28 mouse cellular contexts compared by ENCODE assay signal in genomic region chr3:96483946-96484345, GRCm38 (mm10). TPM values are rescaled to one million over a fixed set of nuclear protein-coding genes. Genes with fewer than 3 reads are reported as not detected.
DNase-seq lines count a peak whose midpoint lies in the region; ATAC-seq lines count a peak whose summit lies in the region.
"Had no signal": no experiment of that assay in that cellular context is flagged by ENCODE, and none has a peak within 500 bp of the region (broad histone marks: within the 10 kb centered on the region; RNA-seq: fewer than 3 reads in every experiment).

No protein-coding gene starts in this region.

- H3K4me1 ChIP-seq in heart, embryonic 13.5 days, result peaks cover 18% of the 10 kb centered on the region
- H3K4me1 ChIP-seq in midbrain, embryonic 11.5 days (ENCODE audit: control insufficient read depth, insufficient read depth, low read length), result peaks cover 5% of the 10 kb centered on the region; the same call in 1 of the 2 replicates
- peaks cover 3% of the 10 kb centered on the region; the same call in 1 of the 2 replicates for H3K4me1 ChIP-seq in midbrain, embryonic 16.5 days (ENCODE audit: control insufficient read depth, insufficient read depth, low read length)

- H3K4me2 ChIP-seq in heart, embryonic 13.5 days, result no peak overlapping the region
- H3K4me2 ChIP-seq in midbrain, embryonic 11.5 days, result no peak overlapping the region
- no peak overlapping the region for H3K4me2 ChIP-seq in midbrain, embryonic 16.5 days (ENCODE audit: low read length)
- H3K4me2 ChIP-seq: embryonic facial prominence, embryonic 13.5 days; embryonic facial prominence, embryonic 15.5 days; forebrain, embryonic 12.5 days had no signal

- no peak overlapping the region for H3K4me3 ChIP-seq in heart, embryonic 13.5 days
- no peak overlapping the region for H3K4me3 ChIP-seq in midbrain, embryonic 11.5 days (ENCODE audit: low read depth, low read length)
- H3K4me3 ChIP-seq in midbrain, embryonic 16.5 days (ENCODE audit: low read depth, low read length), result no peak overlapping the region
- H3K4me3 ChIP-seq: embryonic facial prominence, embryonic 13.5 days; embryonic facial prominence, embryonic 15.5 days; erythroblast, embryonic 14.5 days; forebrain, embryonic 10.5 days; forebrain, embryonic 12.5 days had no signal

- H3K27me3 ChIP-seq in heart, embryonic 13.5 days (replicated peaks), result peaks cover 14% of the 10 kb centered on the region
- peaks cover 2% of the 10 kb centered on the region; the same call in 1 of the 2 replicates for H3K27me3 ChIP-seq in midbrain, embryonic 11.5 days (ENCODE audit: control insufficient read depth, insufficient read depth, low read length)
- H3K27me3 ChIP-seq in midbrain, embryonic 16.5 days (ENCODE audit: control insufficient read depth, insufficient read depth, low read depth, low read length), result no peaks in the 10 kb centered on the region; the same call in 1 of the 2 replicates

- WGBS in heart, embryonic 13.5 days, result 75% methylated on average over 2 of the region's 2 CpGs
- WGBS in midbrain, embryonic 11.5 days, result 95% methylated on average over 2 of the region's 2 CpGs
- 96% methylated on average over 2 of the region's 2 CpGs for WGBS in midbrain, embryonic 16.5 days

- no peaks in the 10 kb centered on the region for H3K9me3 ChIP-seq in heart, embryonic 13.5 days
- H3K9me3 ChIP-seq in midbrain, embryonic 11.5 days (ENCODE audit: control insufficient read depth, low read length), result no peaks in the 10 kb centered on the region
- no peaks in the 10 kb centered on the region for H3K9me3 ChIP-seq in midbrain, embryonic 16.5 days (replicated peaks; ENCODE audit: control insufficient read depth, low read length, poor library complexity, severe bottlenecking)
- H3K9me3 ChIP-seq: embryonic facial prominence, embryonic 13.5 days; embryonic facial prominence, embryonic 15.5 days; forebrain, embryonic 10.5 days; forebrain, embryonic 12.5 days had no signal

- no peaks in the 10 kb centered on the region for H3K36me3 ChIP-seq in heart, embryonic 13.5 days
- no peaks in the 10 kb centered on the region for H3K36me3 ChIP-seq in midbrain, embryonic 11.5 days (ENCODE audit: control insufficient read depth, insufficient read depth, low read length)
- no peaks in the 10 kb centered on the region for H3K36me3 ChIP-seq in midbrain, embryonic 16.5 days (ENCODE audit: control insufficient read depth, insufficient read depth, low read length)
- H3K36me3 ChIP-seq: embryonic facial prominence, embryonic 13.5 days; embryonic facial prominence, embryonic 15.5 days; forebrain, embryonic 10.5 days; forebrain, embryonic 12.5 days had no signal

- H3K9ac ChIP-seq in heart, embryonic 13.5 days, result peak overlapping the region; percentile 10; the same call in 1 of the 2 replicates
- no peak overlapping the region for H3K9ac ChIP-seq in midbrain, embryonic 11.5 days (ENCODE audit: low read length)
- no peak overlapping the region for H3K9ac ChIP-seq in midbrain, embryonic 16.5 days (ENCODE audit: low read depth, low read length)
- H3K9ac ChIP-seq: embryonic facial prominence, embryonic 13.5 days; embryonic facial prominence, embryonic 15.5 days; forebrain, embryonic 12.5 days had no signal

- ATAC-seq in heart, embryonic 13.5 days (ENCODE audit: extremely low read depth, insufficient number of reproducible peaks, low FRiP score, low TSS enrichment), result no peak
- no peak for ATAC-seq in midbrain, embryonic 11.5 days (ENCODE audit: low FRiP score)
- ATAC-seq in midbrain, embryonic 16.5 days, result no peak
- ATAC-seq: forebrain, embryonic 14.5 days; forebrain, embryonic 16.5 days had no signal

- no peak for DNase-seq in heart, adult 8-10 months (ENCODE audit: low spot score)
- peak; percentile 57 for DNase-seq in midbrain, embryonic 11.5 days (ENCODE audit: low spot score, missing footprints)
- DNase-seq: adrenal gland, adult 2 months; adrenal gland, postnatal 10 days; adrenal gland, postnatal 25 days; cerebellum, adult 11 months; cerebellum, adult 18-20 months; cerebellum, adult 8-10 months; cerebellum, adult 9-11 months; cerebellum, postnatal 14 days; cerebellum, postnatal 36 days; embryo, embryonic 11 days had no signal

- H3K27ac ChIP-seq in heart, embryonic 13.5 days (replicated peaks), result no peak overlapping the region
- no peak overlapping the region for H3K27ac ChIP-seq in midbrain, embryonic 11.5 days (ENCODE audit: low read depth, low read length)
- no peak overlapping the region for H3K27ac ChIP-seq in midbrain, embryonic 16.5 days (ENCODE audit: low read length)
- H3K27ac ChIP-seq: embryonic facial prominence, embryonic 13.5 days; embryonic facial prominence, embryonic 15.5 days; forebrain, embryonic 10.5 days; forebrain, embryonic 12.5 days had no signal

RNA-seq across cellular contexts. Expression of gene BC107364, which starts 31.8 kb away (rescaled TPM):
- polyA plus RNA-seq in heart, embryonic 13.5 days (2015; fragmentation: Nextera tagmentation; extraction: Ambion mirVana), result 0.68 and 0.78 TPM in 2 replicates
- total RNA-seq in heart, adult 8-10 months (2022), result not detected
- polyA plus RNA-seq in midbrain, embryonic 11.5 days (2014; fragmentation: Nextera tagmentation; extraction: Ambion mirVana), result not detected in 2 replicates
- polyA plus RNA-seq in midbrain, embryonic 16.5 days (2015; fragmentation: Nextera tagmentation; extraction: Ambion mirVana), result not detected in 2 replicates
- total RNA-seq: adrenal gland, adult 2 months; adrenal gland, postnatal 10 days; adrenal gland, postnatal 25 days; adrenal gland, postnatal 4 days; common myeloid progenitor, adult 5-6 weeks; ES-E14; MEL had no signal
- polyA plus RNA-seq: adrenal gland, adult 2 months; brain, embryonic 14.5 days; C2C12; embryonic facial prominence, embryonic 11.5 days; erythroblast, embryonic 14.5 days; forebrain, embryonic 10.5 days; forebrain, embryonic 12.5 days; forebrain, embryonic 14.5 days; forebrain, embryonic 16.5 days had no signal

RNA-seq across cellular contexts. Expression of gene Hfe2, which starts 41.0 kb away (rescaled TPM):
- 7.4 and 7.5 TPM in 2 replicates for polyA plus RNA-seq in heart, embryonic 13.5 days (2015; fragmentation: Nextera tagmentation; extraction: Ambion mirVana)
- total RNA-seq in heart, adult 8-10 months (2022), result 100 to 1,000 TPM; 271 to 333 (median 312) TPM
- polyA plus RNA-seq in midbrain, embryonic 11.5 days (2014; fragmentation: Nextera tagmentation; extraction: Ambion mirVana), result 1.3 and 1.7 TPM in 2 replicates
- polyA plus RNA-seq in midbrain, embryonic 16.5 days (2015; fragmentation: Nextera tagmentation; extraction: Ambion mirVana), result 1.8 and 2.4 TPM in 2 replicates
- total RNA-seq: adrenal gland, postnatal 25 days; common myeloid progenitor, adult 5-6 weeks; MEL had no signal
- polyA plus RNA-seq: erythroblast, embryonic 14.5 days had no signal
